Mouse (Mus musculus): ENCODE measurements around the gene Tmem150b. TPM values are rescaled to one million over a fixed set of nuclear protein-coding genes. Genes with fewer than 3 reads are reported as not detected.

Gene Tmem150b
- 0.11 and 0.14 TPM in 2 replicates for polyA plus RNA-seq (2016; fragmentation: Nextera tagmentation; extraction: Ambion mirVana)

DNA sequence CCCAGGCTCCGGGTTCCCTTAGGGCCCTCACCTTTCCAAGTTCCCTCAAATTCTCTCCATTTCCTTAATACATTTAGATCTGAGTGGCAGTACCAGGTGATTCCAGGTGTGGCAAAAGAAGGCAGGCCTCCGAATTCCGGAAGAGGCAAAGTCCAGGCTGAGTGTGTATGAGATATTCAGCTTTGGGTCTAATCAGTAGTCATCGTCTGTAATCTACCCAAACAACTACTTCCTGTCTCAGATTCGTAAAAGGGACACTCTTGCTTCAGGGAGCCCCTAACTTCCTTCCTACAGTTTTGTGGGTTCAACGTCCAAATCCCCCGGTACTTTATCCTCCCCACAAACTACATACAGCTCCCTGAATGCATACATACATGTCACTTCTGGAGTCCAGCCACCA is at the start of gene Tmem150b:
Tmem150b (minus strand) TSS at position 81 of the 400 bp plus-strand sequence.
- no peak for ATAC-seq (ENCODE audit: low FRiP score, low read depth)
- Histone ChIP-seq H3K27ac (no peak within 1 kb of the TSS), H3K4me2 (replicated peaks) (0 out of 2 replicates have a peak within 1 kb of the TSS, but pooled peaks have one; percentile 47), H3K4me3 (no peak within 1 kb of the TSS), H3K9ac (no peak within 1 kb of the TSS), H3K9me3 (no peaks in the 10 kb centered on the region), H3K4me1 (no peaks in the 10 kb centered on the region), H3K36me3 (no peaks in the 10 kb centered on the region), H3K27me3 (replicated peaks) (no peaks in the 10 kb centered on the region)
- WGBS, result 88% methylated on average over 7 of the region's 7 CpGs

DNA sequence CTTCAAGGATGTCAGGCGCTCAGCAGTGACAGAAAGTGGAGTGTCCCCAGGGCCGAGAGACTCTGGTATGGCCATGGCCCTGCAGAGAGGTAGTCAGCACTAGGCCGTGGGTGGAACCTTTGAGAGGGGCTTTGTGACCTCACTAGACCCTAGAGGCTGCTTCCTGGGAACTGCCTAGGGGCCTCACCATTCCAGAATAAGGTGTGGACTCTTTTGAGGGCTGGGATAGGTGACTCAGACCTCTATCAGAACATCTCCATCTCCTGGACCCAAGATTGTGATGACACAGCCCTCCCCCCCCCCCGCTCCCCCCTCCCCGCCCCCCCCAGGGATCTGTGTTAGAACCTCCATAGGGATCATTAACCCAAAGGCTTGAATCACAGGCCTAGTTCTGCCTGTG is 46.2 kb upstream of the Tmem150b start, which contains the start of gene Fam71e2:
Fam71e2 (minus strand) TSS at position 101 of the 400 bp plus-strand sequence.
- H3K36me3 ChIP-seq, result no peaks in the 10 kb centered on the region
- no peaks in the 10 kb centered on the region for H3K4me1 ChIP-seq
- no peak within 1 kb of the TSS for H3K9ac ChIP-seq
- no peak within 1 kb of the TSS for H3K4me3 ChIP-seq
- H3K9me3 ChIP-seq, result no peaks in the 10 kb centered on the region
- no peak within 1 kb of the TSS for H3K27ac ChIP-seq
- peaks cover 20% of the 10 kb centered on the region for H3K27me3 ChIP-seq (replicated peaks)
- WGBS, result 70% methylated on average over 4 of the region's 5 CpGs
- ATAC-seq (ENCODE audit: low FRiP score, low read depth), result no peak
- H3K4me2 ChIP-seq (replicated peaks), result no peak within 1 kb of the TSS

DNA sequence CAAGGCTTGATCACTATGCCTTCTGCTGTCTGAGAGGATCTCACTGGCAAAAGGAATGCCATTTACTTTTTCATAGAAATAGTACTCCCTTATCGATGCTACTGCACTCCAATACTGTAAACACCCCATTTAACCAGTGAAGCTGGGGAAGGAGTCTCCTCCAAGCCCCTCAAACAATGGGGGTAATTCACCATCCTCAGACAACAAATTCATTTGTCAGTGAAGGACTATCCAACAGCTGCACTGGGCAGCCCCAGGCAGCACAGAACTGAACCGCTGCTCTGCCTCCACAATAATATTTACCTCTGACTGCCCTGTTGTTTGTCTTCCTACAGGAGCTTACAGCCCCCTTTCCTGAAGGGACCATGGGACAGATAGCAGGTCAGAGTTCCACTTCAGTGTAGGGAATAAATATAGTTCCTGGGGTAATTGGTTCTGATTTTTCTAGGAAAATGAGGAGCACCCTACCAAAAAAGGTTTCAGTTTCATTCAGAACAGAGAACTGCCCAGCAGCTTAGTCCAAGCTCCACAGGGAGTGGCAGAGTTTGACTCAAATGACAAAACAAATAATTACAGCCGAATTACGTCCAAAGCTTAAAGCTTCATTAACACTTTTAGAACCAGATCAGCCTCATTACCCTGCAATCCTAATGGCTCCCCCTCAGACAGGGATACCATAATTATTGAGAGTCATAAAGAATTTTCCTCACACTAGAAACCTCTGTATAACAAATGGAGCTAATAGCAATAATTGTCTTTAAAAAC is 40.1 kb upstream of the Tmem150b start:
- H3K4me3 ChIP-seq, result no peak overlapping the region
- H3K9me3 ChIP-seq, result no peaks in the 10 kb centered on the region
- 15% methylated on average over 4 of the region's 4 CpGs for WGBS
- no peaks in the 10 kb centered on the region for H3K27me3 ChIP-seq (replicated peaks)
- H3K36me3 ChIP-seq, result no peaks in the 10 kb centered on the region
- no peak overlapping the region for H3K27ac ChIP-seq
- 0 out of 2 replicates have a peak overlapping the region, but pooled peaks have one; percentile 1 for H3K4me2 ChIP-seq (replicated peaks)
- ATAC-seq (ENCODE audit: low FRiP score, low read depth), result no peak
- no peak overlapping the region for H3K9ac ChIP-seq
- peaks cover 8% of the 10 kb centered on the region for H3K4me1 ChIP-seq

DNA sequence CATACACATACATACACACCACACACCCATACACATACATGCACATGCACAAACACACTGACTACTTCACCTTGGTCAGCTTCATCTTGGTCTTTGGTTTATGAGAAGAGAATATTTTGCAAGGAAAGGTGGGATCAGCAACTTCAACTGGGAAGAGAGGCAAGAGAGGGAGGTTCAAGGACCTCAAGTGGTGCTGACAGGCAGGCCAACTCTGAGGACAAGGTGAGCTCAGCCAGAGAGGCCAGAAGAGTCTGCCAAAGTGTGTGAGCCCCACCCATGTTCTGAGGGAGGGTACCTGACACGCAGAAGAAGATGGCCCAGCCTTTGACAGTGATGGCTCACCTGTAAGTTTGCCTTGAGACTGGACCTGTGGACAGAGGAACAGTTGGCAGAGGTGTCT is 34.6 kb upstream of the Tmem150b start:
- peaks cover under 1% of the 10 kb centered on the region; the same call in 1 of the 2 replicates for H3K4me1 ChIP-seq
- ATAC-seq (ENCODE audit: low FRiP score, low read depth), result no peak
- no peak overlapping the region for H3K27ac ChIP-seq
- no peaks in the 10 kb centered on the region for H3K9me3 ChIP-seq
- no peak overlapping the region for H3K9ac ChIP-seq
- no peaks in the 10 kb centered on the region for H3K36me3 ChIP-seq
- 31% methylated on average over 1 of the region's 1 CpGs for WGBS
- H3K4me2 ChIP-seq (replicated peaks), result no peak overlapping the region
- no peaks in the 10 kb centered on the region for H3K27me3 ChIP-seq (replicated peaks)
- H3K4me3 ChIP-seq, result no peak overlapping the region

DNA sequence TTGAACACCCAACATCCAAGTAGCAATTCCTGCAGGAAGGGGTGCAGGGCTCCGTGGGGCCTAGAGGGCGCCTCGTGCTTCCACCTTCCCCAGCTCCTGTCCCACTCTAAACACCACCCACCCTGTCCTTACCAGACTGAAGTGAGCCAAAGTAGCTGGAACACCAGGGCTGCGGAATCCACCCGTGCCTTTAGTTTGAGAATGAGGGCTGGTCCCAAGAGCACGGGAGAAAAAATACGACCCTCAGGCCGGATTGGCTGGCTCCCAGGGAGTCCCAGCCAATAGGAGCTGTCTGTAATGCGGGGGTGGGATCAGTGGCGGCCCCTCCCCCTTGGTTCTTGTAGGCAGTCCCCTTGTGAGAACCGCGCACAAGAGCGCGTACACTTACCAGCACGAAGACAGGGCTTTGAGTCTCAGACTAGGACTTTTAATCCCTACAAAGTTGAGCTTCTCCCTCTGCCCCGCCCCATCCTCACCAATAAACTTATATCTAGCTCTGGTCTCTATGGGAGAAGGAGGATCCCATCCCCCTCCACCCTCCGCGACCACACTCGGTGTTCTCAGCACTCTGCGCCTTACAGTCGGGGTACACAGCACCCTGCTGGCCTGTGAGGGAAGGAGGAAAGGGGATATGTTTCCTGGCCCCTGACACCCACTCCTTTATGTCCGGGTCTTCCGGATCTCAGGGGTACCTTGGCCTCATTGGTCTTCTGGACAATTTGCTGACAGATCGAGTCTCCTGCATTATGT is 27.9 kb upstream of the Tmem150b start, which contains the start of gene Cox6b2:
Cox6b2 (minus strand) TSS at position 274 of the 750 bp plus-strand sequence.
- 3% methylated on average over 24 of the region's 24 CpGs for WGBS
- 0 out of 2 replicates have a peak, but pooled peaks cover 4% of the 10 kb centered on the region for H3K27me3 ChIP-seq (replicated peaks)
- H3K36me3 ChIP-seq, result peaks cover 4% of the 10 kb centered on the region; the same call in 1 of the 2 replicates
- no peaks in the 10 kb centered on the region for H3K9me3 ChIP-seq
- H3K9ac ChIP-seq, result 0 out of 2 replicates have a peak within 1 kb of the TSS, but pooled peaks have one; percentile 26
- peaks cover 20% of the 10 kb centered on the region for H3K4me1 ChIP-seq
- H3K4me3 ChIP-seq, result peak within 1 kb of the TSS; percentile 33
- peak; percentile 96 for ATAC-seq (ENCODE audit: low FRiP score, low read depth)
- H3K4me2 ChIP-seq (replicated peaks), result peak within 1 kb of the TSS; percentile 57
- no peak within 1 kb of the TSS for H3K27ac ChIP-seq

DNA sequence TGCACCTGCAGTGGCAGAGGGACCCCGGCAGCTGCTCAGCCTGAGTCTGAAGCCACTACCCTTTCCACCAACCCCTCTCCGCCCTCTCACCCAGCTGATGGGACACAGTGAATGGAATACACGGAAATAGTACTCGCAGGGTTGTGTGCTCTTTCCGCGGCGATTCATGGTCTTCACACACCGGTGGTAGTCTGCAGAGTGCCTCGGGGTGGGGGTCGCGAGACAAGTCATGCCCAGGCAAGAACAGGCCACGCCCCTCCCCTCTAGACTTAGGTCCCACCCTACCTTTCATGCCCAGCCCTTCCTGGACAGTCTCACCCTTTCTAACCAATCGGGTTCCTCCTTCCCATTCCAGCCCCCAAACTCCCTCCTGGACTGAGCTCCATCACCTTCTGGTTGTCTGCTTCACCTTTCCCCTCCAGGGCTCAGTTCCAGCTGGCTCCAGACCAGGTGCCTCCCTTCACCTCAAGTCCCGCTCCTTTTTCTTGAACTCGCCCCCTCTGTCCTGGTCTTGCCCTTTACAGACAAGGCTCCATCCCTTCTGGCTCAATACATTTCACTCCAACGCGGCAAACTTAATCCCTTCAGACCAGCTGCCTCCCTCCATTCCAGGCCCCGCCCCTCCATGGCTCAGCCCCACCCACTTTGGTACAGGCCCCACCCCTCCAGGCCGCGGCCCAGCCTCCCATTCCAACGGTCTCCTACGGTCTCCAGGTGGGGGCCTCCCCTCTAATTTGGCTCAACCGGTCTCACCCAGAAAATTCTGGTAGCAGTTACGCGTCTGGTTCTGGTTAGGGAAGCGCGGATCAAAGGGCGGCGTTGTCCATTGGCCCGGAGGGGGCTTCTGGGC is 27.1 kb upstream of the Tmem150b start:
- 0 out of 2 replicates have a peak overlapping the region, but pooled peaks have one; percentile 21 for H3K9ac ChIP-seq
- 3% methylated on average over 30 of the region's 30 CpGs for WGBS
- peaks cover 4% of the 10 kb centered on the region for H3K36me3 ChIP-seq
- H3K4me3 ChIP-seq, result peak overlapping the region; percentile 33
- H3K4me1 ChIP-seq, result peaks cover 20% of the 10 kb centered on the region
- H3K9me3 ChIP-seq, result no peaks in the 10 kb centered on the region
- peak overlapping the region; percentile 57 for H3K4me2 ChIP-seq (replicated peaks)
- peak; percentile 74 for ATAC-seq (ENCODE audit: low FRiP score, low read depth)
- 0 out of 2 replicates have a peak, but pooled peaks cover 4% of the 10 kb centered on the region for H3K27me3 ChIP-seq (replicated peaks)
- H3K27ac ChIP-seq, result no peak overlapping the region

DNA sequence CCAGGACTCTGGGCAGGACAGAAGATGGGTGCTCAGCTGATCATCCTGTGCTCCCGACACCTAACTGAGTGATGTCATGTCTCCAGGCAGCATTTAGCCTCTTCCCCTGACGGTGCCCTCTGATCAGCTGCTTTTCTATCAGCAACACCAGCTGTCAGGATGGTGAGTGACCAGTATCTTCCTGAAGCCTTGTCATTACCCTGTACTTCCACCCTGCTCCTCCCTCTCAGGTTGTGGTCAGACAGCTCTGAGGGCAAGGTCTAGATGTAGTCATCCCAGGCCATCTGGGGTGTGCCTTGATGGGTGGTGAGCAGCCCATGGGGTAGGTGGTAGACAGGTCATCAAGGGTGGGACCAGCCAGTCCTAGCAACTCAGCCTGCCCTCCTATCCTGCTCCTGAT is 24.1 kb upstream of the Tmem150b start:
- H3K9me3 ChIP-seq, result no peaks in the 10 kb centered on the region
- no peak overlapping the region for H3K27ac ChIP-seq
- 87% methylated on average over 2 of the region's 2 CpGs for WGBS
- peaks cover 27% of the 10 kb centered on the region for H3K36me3 ChIP-seq
- H3K4me1 ChIP-seq, result peaks cover 20% of the 10 kb centered on the region
- ATAC-seq (ENCODE audit: low FRiP score, low read depth), result no peak
- H3K4me2 ChIP-seq (replicated peaks), result no peak overlapping the region
- 0 out of 2 replicates have a peak, but pooled peaks cover 4% of the 10 kb centered on the region for H3K27me3 ChIP-seq (replicated peaks)
- H3K9ac ChIP-seq, result no peak overlapping the region
- no peak overlapping the region for H3K4me3 ChIP-seq

DNA sequence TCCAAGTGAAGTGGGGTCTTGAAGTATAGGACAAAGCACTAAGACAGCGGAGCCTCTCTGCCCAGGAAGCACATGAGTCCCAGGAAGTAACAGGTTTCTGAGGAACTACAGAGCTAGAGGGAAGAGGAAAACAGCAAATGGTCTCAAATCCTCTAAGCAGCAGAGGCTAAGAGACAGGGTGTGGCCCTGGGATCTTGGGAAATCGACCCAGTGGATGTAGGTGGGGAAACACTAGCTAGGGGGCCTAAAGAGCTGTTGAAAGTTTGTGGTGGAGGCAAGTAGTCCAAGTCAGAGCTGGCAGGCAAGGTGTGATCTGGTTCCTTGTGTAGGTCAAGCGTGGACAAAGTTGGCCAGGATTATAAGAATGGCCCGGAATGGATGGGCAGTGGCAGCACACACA is 23.3 kb upstream of the Tmem150b start:
- H3K36me3 ChIP-seq, result peaks cover 28% of the 10 kb centered on the region
- H3K27ac ChIP-seq, result no peak overlapping the region
- H3K9me3 ChIP-seq, result no peaks in the 10 kb centered on the region
- H3K27me3 ChIP-seq (replicated peaks), result 0 out of 2 replicates have a peak, but pooled peaks cover 4% of the 10 kb centered on the region
- 79% methylated on average over 4 of the region's 4 CpGs for WGBS
- no peak overlapping the region for H3K9ac ChIP-seq
- H3K4me3 ChIP-seq, result no peak overlapping the region
- H3K4me2 ChIP-seq (replicated peaks), result no peak overlapping the region
- ATAC-seq (ENCODE audit: low FRiP score, low read depth), result no peak
- H3K4me1 ChIP-seq, result peaks cover 20% of the 10 kb centered on the region

DNA sequence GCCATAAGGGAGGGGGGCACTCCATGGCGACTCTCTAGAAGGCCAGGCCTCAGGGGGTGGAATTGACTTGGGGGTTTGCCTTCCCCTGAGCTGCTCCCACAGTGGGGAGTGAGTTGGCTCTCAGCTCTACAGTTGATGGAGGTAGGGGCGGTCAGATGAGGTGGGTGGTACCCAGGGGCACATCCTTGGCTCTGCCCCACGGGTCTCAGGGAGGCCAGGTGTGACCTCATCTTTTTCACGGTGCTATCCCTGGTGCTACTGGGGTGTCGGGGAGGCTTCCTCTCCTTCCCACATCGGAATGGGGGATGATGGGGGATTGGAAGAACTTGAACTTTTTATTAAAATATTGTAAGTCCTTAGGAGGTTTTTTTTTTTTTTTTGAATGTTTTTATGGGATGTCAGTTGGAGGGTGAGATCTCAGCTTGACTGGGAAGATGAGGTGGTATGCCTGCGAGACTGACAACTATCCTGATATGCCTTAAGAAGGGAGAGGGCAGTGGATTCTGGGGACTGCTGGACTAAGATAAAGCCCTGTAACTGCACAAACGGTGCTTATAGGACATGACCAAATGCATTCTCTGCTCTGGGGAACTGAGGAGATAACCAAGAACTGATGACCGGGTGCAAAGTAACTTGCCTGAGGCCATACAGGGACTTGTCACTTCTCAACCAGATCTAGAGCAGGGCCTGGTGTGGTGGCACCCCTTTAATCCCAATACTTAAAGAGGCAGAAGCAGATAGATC is 22.3 kb upstream of the Tmem150b start:
- H3K9ac ChIP-seq, result no peak overlapping the region
- peaks cover 17% of the 10 kb centered on the region for H3K4me1 ChIP-seq
- no peaks in the 10 kb centered on the region for H3K9me3 ChIP-seq
- ATAC-seq (ENCODE audit: low FRiP score, low read depth), result no peak
- no peak overlapping the region for H3K4me2 ChIP-seq (replicated peaks)
- 77% methylated on average over 9 of the region's 9 CpGs for WGBS
- no peak overlapping the region for H3K27ac ChIP-seq
- peaks cover 36% of the 10 kb centered on the region for H3K36me3 ChIP-seq
- no peak overlapping the region for H3K4me3 ChIP-seq
- H3K27me3 ChIP-seq (replicated peaks), result 0 out of 2 replicates have a peak, but pooled peaks cover 4% of the 10 kb centered on the region

DNA sequence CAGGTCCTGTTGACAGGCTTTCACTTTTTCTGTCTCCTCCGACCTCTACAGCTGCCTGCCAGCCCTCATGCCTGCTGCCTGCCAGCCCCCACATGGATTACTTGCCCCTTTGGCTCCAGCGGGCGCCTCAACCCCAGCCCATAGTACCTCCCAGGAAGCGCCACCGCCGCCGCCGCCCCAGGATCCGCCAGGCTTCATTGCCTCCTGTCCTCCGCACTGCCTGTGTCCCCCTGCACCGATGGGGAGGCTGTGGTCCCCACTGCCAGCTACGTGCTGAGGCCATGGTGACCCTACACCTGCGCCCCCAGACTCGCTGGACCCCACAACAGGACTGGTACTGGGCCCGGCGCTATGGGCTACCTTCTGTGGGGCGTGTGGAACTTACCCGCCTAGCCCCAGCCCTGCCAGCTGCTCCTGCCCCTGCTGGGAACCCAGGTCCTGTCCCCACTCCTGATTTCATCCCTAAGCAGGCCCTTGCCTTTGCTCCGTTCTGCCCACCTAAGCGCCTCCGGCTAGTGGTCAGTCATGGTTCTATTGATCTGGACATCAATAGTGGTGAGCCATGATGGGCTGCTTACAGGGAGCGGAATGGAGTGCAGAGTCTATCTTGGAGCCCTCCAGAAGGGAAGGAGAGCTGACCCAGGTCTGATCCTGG is 21.4 kb upstream of the Tmem150b start:
- Histone ChIP-seq H3K36me3 (peaks cover 36% of the 10 kb centered on the region), H3K9ac (no peak overlapping the region), H3K4me1 (peaks cover 17% of the 10 kb centered on the region), H3K27ac (no peak overlapping the region), H3K27me3 (replicated peaks) (no peaks in the 10 kb centered on the region), H3K4me2 (replicated peaks) (no peak overlapping the region), H3K9me3 (no peaks in the 10 kb centered on the region), H3K4me3 (no peak overlapping the region)
- 88% methylated on average over 22 of the region's 22 CpGs for WGBS
- no peak for ATAC-seq (ENCODE audit: low FRiP score, low read depth)

DNA sequence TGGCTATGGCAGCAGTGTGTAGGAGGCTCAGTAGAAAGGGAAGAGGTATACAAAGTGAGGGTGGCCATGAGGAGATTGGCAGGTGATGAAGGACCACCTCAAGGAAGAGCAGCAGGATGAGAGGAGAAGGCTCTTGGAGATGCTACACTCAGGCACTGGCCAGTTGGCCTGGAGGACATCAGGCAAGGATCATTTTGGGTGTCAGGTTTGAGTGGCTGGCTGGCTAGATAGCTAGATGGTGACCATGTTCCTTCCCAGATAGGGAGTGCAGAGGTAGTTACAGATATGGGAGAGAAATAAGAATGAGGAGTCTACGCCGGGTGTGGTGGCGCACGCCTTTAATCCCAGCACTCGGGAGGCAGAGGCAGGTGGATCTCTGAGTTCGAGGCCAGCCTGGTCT is 19.8 kb upstream of the Tmem150b start:
- no peak overlapping the region for H3K4me3 ChIP-seq
- no peak overlapping the region for H3K27ac ChIP-seq
- no peak overlapping the region for H3K9ac ChIP-seq
- no peak overlapping the region for H3K4me2 ChIP-seq (replicated peaks)
- no peak for ATAC-seq (ENCODE audit: low FRiP score, low read depth)
- H3K4me1 ChIP-seq, result peaks cover 25% of the 10 kb centered on the region
- H3K27me3 ChIP-seq (replicated peaks), result no peaks in the 10 kb centered on the region
- no peaks in the 10 kb centered on the region for H3K9me3 ChIP-seq
- peaks cover 36% of the 10 kb centered on the region for H3K36me3 ChIP-seq
- 95% methylated on average over 6 of the region's 6 CpGs for WGBS
